Mouse (Mus musculus): ENCODE measurements around the gene Slc2a1.

Gene Slc2a1

DNA sequence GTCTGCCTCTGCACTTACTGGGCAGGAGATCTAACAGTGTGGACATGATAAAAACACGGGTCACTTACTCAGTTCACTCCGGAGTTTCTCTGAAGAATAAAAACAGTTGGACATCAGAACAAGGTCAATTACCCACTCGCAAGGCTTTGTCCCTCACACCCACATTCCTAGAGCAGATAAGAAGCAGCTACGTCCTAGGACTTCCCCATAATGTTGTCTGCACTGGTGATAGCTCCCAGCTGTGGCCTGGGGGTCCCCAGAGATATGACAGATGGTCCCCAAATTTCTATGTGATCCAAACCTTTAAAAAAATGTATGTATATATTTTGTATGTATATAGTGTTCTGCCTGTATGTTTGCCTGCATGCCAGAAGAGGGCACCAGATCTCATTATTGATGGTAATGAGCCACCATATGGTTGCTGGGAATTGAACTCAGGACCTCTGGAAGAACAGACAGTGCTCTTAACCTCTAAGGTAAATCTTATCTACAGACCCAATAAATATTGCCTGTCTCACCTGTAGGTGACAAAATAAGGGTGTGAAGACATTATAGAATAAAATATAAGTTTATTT, 71.7 kb downstream of the Slc2a1 start:
- DNase-seq: no peak

DNA sequence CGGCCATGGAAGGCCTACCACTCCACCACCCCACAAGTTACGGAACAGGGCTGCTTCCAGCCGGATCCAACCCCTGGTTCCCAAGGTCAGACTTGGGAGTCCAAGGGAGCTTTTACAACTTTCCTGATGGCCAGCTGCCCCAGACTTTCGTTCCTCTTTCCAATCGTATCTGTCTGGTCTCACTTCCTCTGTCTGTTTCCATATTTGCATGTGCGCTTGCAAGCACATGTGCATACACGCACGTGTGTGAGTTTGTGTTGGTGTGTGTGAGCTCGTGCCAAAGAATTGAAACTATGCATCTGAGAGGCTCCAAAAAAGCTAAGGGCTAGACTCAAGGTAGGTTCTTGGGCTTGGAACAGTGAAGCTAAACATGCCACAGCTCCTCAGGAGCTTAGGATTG, 72.9 kb downstream of the Slc2a1 start:
- no peak for DNase-seq

DNA sequence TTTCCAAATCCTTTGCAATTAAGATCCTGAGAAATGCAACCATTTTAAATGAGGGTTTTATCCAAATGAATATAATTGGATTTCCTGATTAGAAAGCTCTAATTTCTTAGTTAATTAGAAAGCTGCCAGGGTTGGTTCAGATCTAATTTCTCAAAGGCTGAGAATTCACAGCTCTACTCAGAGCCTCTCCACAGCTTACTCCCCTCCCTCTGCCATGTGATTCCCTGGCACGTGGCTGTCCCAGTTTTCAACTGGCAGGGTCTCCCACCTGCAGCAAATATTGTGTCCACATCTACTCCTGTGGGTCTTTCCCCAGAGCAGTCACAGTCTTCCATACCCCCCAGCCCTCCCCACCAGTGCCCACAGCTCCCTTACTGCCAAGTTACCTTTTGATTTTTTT, 75.0 kb downstream of the Slc2a1 start:
- no peak for DNase-seq

DNA sequence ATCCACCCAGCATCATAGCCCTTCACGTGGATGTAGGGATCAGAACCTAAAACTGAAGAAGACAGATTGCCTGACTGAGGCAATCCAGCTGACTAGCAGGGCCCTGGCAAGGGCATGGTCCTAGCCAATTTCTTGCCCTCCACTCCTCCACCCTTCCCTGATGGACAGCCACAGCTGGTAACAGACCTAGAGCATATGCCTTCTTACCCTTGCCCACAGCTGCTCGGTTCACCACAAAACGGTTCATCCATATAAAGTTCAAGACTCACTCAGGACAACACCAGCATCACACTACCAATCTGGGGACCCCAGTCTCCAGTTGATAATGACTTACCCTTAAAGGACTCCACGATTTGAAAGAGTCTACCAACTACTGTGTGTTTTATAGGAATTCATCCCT, 77.3 kb downstream of the Slc2a1 start:
- no peak for DNase-seq

Measured in thymus, postnatal 36 days (tissue).